Mouse (Mus musculus): ENCODE measurements around the gene Chst14.

Chst14 gene

DNA sequence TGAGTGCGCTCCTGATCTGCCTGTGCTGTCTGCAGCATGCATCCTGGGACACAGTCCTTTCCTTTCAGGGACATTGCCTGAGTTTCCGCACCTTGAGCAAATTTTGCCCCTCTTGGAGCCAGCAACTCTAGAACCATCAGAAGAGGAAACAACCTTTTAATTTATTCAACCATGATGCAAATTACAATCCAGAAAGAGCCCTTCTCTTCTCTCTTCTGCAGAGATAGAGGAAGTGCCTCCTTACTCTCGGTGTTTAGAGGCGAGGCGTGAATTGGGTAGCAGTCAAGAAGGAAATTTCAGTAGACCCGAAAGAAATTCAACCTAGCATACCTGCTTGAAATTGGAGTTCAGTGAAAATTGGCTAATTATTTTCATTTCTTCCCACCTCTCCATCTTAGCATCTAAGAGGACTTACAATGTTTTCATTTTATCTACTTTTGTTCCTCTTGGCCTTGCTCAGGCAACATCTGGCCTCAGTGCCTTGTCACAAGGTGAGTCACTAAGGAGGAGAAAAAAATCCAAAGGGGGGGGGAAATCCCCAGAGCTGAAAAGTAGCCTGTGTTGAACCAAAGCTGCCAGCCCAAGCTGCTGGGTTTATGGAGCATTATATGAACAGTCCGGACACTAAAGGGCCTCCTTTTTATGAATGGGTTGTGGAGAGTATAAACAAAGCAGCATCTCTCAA is 20.7 kb upstream of the Chst14 start:
- DNase-seq (ENCODE audit: low read depth, low spot score) = no peak

GRCm38 (mm10) chr2:118906118-118906492 is 20.2 kb upstream of the Chst14 start:
- no peak for DNase-seq (ENCODE audit: low read depth, low spot score)

- DNase-seq (ENCODE audit: low read depth, low spot score) = no peak
Measured at GRCm38 (mm10) chr2:118907781-118908180, 18.5 kb upstream of the Chst14 start.

DNA sequence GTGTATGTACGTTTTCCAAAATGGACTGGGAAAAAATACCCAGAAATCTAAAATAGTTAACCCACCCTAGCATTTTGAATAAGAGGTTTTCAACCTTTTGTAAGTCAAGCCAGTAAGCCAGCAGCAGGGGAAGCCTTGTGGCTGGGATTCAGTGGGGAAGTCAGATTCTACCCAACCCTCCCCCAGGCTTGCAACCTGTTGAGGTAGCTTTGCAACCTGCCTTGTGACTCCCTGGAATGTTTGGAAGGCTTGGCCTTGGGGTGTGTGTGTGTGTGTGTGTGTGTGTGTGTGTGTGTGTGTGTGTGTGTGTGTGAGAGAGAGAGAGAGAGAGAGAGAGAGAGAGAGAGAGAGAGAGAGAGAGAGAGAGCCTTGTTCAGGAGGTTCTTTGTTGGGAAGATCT is 17.1 kb upstream of the Chst14 start:
- DNase-seq (ENCODE audit: low read depth, low spot score) = no peak

- DNase-seq (ENCODE audit: low read depth, low spot score) = no peak
Measured at GRCm38 (mm10) chr2:118910605-118911278, 15.6 kb upstream of the Chst14 start.

DNA sequence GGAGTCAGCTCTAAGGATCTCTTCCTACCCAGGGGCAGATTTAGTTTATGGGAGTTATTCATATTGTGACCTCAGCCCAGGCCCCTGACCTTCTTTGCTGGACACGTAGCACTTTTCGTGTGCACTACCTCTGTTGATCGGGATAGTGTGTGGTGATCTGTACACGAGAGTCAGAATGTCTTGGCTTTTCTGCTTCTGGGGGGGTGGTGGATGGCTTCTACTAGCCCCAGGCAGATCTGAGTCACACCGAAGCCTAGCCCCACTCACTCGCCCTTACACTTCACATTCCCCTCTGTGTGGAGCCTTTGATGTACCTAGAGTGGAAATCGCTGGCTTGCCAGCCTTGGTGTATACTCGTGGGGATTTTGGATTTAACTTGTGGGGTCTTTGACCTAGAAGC is 13.6 kb upstream of the Chst14 start:
- no peak for DNase-seq (ENCODE audit: low read depth, low spot score)

DNA sequence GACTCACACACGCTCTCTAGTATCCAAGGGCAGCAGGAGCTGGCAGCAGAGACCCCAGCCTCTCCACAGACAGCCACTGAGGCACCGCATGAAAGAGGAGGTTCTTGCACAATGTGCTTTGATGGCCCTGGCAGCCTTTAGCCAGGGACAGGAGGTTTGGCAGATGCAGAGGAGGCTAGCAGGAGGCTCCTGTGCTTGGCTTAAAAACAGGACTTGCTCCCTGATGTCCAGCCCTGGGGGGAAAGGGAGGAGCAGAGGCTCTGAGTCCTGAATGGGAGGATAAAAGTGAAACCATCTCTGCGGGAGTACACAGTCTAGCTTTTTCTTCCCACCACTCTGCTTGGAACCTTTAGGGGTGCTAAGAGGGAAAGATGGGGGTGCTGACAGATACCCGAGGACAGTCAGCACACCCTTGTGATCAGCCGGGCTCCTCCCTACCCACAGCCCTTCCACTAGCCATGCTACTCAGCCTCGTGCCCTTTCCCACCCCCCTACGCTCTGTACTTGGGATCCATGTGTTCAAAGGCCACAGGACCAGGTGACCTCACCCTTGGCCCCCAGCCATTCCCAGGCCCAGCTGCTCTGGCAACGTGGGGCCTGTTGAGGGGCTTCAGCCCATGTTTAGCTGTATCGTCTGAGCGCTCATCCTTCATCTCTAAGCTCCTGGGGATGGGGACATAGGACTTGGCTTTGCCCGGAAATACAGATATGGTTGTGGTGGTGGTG is 12.6 kb upstream of the Chst14 start:
- DNase-seq (ENCODE audit: low read depth, low spot score) = peak; percentile 82

DNA sequence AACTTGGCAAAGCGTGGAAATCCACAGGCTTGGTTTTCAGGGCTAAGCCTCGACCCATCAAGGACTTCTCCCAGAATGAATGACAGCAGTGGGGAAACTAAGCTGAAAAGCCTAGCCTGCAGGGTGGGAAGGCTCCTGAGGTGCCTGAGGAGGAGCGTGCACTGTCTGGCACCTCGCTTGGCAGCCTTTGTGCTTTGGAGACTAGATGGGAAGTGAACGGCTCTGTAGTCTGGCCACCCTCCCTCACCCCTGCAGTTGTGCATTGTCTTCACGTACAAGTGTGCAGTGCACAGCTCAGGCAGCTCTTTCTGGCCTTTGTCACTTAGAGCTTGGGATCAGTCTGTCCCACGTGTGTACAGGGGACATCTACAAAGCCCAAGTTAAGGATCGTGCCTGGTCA is 11.6 kb upstream of the Chst14 start:
- DNase-seq (ENCODE audit: low read depth, low spot score) = no peak

GRCm38 (mm10) chr2:118916436-118916835 is 9.9 kb upstream of the Chst14 start:
- no peak for DNase-seq (ENCODE audit: low read depth, low spot score)

DNA sequence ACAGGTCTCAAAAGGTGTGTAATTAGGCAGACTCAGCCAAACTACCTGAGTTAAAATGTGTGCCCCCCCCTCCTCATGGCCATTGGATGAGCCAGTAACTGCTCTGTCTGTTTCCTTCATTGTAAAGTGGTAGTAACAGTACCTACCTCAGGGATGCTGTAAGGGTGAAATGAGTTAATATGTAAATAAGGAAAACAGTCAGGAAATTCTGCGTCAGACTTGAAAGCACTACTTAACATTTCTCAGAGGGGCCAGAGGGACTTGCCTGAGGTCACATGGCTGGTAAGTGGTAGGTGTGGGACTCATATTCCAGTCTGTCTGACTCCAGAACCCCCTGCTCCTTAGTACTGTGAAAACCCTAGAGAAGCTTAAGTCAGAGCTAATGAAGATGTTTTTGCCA is 7.8 kb upstream of the Chst14 start:
- no peak for DNase-seq (ENCODE audit: low read depth, low spot score)

- DNase-seq (ENCODE audit: low read depth, low spot score) = no peak
Measured at GRCm38 (mm10) chr2:118920428-118920827, 5.9 kb upstream of the Chst14 start.

DNA sequence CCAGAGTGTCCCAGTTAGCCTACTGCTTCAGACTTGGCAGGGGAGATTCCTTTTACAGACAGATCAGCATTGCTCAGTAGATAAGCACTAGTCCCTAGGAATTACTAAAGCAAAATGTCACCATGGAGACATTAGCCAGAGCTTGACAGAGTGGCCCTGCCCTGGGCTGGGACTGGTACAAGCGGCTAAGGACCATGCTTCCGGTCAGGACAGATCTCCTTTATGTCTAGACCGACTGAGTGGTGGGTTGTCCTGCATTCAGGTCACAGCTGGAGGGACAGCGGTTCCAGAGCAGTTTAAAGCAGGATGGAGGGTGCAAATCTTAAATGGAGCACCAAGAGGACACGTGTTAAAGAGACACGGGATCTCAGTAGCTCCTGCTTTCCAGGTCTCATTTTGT is 344 bp upstream of the Chst14 start:
- no peak for DNase-seq (ENCODE audit: low read depth, low spot score)

GRCm38 (mm10) chr2:118926998-118927739 is 873 bp downstream of the Chst14 start:
- no peak for DNase-seq (ENCODE audit: low read depth, low spot score)

- no peak for DNase-seq (ENCODE audit: low read depth, low spot score)
Measured at GRCm38 (mm10) chr2:118941341-118941740, 15.0 kb downstream of the Chst14 start.

DNA sequence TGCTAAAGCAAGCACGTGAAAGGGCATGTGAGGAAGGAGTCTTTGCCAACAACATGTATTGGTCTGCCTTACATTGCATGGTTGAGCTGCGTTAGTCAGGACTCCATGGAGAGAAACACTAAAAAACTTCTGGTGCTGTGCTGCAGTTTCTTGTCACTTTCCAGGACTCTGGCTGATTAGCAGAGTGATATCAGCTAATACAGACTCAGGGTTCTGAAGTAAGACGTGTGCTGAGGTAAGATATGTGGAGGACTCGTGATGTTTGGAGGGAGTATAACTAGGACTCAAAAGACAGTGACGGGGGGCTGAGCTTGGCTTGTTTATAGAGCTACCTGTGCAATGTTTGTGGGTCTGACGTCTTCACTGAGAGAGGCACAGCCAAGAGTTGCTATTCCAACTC is 16.9 kb downstream of the Chst14 start:
- no peak for DNase-seq (ENCODE audit: low read depth, low spot score)

DNA sequence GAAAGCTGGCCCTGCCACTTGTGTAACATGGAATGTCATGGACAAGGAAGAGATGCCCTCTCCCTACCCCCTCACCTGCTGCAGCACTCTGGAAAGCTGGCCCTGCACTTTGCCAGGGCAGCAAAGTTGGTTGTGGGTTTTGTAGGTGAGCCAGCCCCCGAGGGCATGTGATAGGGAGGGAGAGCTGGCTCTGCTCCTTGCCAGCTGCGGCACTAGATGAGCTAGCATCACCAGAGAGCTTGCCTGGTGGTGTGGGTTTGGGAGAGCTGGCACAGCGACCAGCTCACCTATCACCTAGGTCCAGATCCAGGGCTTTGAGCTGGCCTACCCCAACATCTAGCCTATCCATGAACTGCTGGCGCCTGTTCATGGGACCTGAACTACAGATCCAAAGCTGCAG is 22.5 kb downstream of the Chst14 start:
- no peak for DNase-seq (ENCODE audit: low read depth, low spot score)

DNA sequence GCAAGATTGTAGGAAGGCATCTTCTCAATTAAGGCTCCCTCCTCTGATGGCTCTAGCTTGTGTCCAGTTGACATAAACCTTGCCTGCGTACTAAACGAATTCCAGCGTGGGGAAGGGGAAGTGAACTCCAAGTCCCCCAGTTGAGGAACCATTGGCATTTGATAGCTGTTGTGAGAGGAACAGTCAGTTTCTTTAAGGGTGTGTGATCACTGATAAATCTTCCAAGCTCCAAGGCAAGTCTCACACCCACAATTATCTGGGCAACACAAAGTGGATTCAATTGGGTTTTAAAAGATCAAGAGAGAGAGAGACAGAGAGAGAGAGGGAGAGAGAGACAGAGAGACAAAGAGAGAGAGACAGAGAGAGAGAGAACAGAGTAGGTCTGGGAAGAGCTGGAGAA is 23.4 kb downstream of the Chst14 start:
- DNase-seq (ENCODE audit: low read depth, low spot score) = no peak

DNA sequence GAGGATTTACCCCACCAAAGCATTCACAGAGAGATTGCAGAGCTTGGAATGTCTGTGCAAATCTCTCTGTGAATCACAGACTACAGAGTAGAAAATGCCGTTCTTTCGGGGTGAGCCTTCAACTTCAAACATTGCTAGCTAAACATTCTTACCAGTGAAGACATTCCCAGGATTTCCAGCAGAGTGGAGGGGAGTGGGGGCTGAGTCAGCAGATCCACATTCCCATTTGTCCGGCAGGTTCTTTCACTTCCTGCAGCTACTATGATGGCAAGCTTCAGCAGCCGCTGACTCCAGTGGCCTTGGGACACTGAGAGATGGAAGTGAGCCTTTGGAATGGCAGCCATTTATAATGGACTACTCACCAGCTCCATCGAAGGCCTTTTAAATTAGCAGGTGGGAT is 30.2 kb downstream of the Chst14 start:
- no peak for DNase-seq (ENCODE audit: low read depth, low spot score)

- no peak for DNase-seq (ENCODE audit: low read depth, low spot score)
Measured at GRCm38 (mm10) chr2:118959644-118960043, 33.3 kb downstream of the Chst14 start.

GRCm38 (mm10) chr2:118960413-118960812 is 34.1 kb downstream of the Chst14 start:
- DNase-seq (ENCODE audit: low read depth, low spot score) = no peak

DNA sequence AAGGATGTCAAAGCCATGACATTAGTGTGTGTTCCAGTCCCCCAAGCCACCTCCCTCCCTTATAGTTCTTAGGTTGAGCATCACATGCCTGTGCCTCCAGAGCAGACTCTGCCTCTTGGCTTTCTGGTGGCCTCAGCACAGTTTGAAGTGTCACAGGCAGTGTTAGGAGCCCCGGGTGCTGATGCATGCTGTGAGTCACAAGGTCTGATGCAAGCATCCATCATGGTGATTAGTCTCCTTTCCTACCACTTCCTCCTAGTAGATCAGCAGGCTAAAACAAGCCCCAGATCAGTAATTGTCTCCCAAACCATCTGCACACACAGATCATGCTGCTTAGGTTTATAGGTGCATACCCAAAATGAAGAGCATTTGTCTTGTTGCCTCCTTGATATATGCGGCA is 35.2 kb downstream of the Chst14 start:
- peak; percentile 51 for DNase-seq (ENCODE audit: low read depth, low spot score)

DNA sequence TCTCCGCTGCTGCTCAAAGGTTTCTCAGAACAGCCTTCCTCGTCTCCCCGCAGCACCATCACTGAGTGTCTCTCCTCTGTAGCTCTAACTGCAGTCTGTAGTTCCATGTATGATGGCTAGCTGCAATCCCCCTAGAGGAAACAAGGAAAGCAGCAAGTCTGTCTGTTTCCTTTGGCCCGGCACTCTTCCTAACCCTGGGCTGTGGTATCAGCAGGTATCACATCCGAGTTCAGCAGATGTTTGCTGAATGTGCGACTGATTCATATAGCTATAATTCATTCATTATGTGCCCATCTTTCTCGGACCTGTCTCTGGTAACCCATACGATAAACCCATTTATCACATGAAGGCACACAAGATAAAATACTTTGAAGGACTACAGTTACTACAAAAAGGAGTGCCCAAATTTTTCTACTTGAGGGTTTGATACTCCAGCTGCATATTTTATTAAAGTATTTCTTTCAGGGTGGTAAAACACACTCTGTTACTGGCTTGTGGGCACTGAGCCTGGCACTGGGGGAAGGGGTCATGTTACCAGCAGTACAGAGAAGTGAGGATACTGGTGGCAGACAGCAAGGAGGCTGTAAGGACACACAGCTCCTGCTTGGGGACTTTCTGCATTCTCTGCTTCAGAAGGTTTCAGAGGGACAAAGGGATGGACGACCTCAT is 36.8 kb downstream of the Chst14 start:
- DNase-seq (ENCODE audit: low read depth, low spot score) = no peak
